Mouse (Mus musculus) forebrain, embryonic 12.5 days (tissue): ENCODE results near the gene Tdgf1. TPM values are rescaled to one million over a fixed set of nuclear protein-coding genes. Genes with fewer than 3 reads are reported as not detected.

Experiments
- ATAC-seq: fragments of 200-750 bp; cut with Nextera tagmentation; 2 replicates; pipeline ENCODE4 v1.8.0; 2017; ENCODE audit warnings: moderate TSS enrichment; ENCODE audit not compliant: low FRiP score
- H3K27ac ChIP-seq: fragments of 300-500 bp; sonication (generic); 2 replicates; pipeline ENCODE4 v1.5.1; 2016; ENCODE audit warnings: mild to moderate bottlenecking
- H3K27me3 ChIP-seq: fragments of 300-500 bp; sonication (generic); 2 replicates; pipeline ENCODE4 v1.6.1; 2016; ENCODE audit warnings: mild to moderate bottlenecking
- H3K36me3 ChIP-seq: fragments of 300-500 bp; sonication (generic); replicated peaks from 2 replicates; pipeline ENCODE4 v1.6.1; 2016; ENCODE audit warnings: mild to moderate bottlenecking
- H3K4me1 ChIP-seq: fragments of 300-500 bp; sonication (generic); 2 replicates; pipeline ENCODE4 v1.6.1; 2016
- H3K4me2 ChIP-seq: fragments of 300-500 bp; sonication (generic); 2 replicates; pipeline ENCODE4 v1.6.1; 2016; ENCODE audit warnings: mild to moderate bottlenecking, moderate library complexity
- H3K4me3 ChIP-seq: fragments of 300-500 bp; sonication (generic); replicated peaks from 2 replicates; pipeline ENCODE4 v1.5.1; 2016; ENCODE audit warnings: mild to moderate bottlenecking
- H3K9ac ChIP-seq: fragments of 300-500 bp; sonication (generic); 2 replicates; pipeline ENCODE4 v1.6.1; 2016; ENCODE audit warnings: mild to moderate bottlenecking
- H3K9me3 ChIP-seq: fragments of 300-500 bp; sonication (generic); 2 replicates; pipeline ENCODE4 v1.6.1; 2016
- WGBS: fragments of 180-500 bp; shearing (Covaris S2); methylation state at CpG from one replicate; pipeline ENCODE4 v1.1.7; 2016; 5-methylcytosine and 5-hydroxymethylcytosine counted together
- polyA plus RNA-seq: library from polyadenylated mRNA; unstranded; fragments of >200 nt; fragmentation: Nextera tagmentation; extraction: Ambion mirVana; gene quantifications from 2 replicates; pipeline ENCODE4 v1.2.1, GENCODE M21; 2016

Tdgf1 gene
- polyA plus RNA-seq, 1 experiment from 2014 or later = not detected

DNA sequence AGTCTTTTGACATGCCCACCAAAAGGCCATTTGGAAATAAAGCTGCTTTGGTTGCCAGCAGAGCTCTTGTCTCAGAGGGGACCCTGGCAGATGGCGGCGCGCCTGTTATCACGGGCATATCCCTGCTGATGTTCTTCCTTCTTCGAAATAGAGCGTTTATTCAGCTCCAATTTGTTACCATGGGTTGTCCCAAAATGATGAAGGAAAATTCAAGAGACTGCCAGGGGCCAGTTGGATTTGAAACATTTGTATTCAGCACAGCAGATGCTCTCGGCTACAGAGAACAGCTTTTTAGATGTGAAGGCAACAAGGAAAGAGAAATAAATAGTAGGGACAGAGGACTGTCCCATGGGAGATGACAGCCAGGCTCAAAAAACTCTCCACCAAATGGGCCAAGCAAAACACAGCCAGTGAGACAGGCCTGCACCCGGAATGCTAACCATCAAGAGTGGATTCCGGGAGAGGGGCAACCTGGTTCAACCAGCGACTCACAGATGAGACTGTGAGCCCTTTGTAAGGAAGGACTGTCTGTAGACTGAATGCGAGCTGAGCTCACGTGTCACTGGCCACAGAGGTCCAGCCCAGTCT lies 12.0 kb downstream of the Tdgf1 start:
- H3K4me1 ChIP-seq = no peaks in the 10 kb centered on the region
- ATAC-seq = no peak
- H3K27me3 ChIP-seq = no peaks in the 10 kb centered on the region
- no peaks in the 10 kb centered on the region for H3K9me3 ChIP-seq
- no peak overlapping the region for H3K9ac ChIP-seq
- no peak overlapping the region for H3K27ac ChIP-seq
- no peak overlapping the region for H3K4me3 ChIP-seq
- no peaks in the 10 kb centered on the region for H3K36me3 ChIP-seq
- no peak overlapping the region for H3K4me2 ChIP-seq
- WGBS = 86% methylated on average over 12 of the region's 12 CpGs

DNA sequence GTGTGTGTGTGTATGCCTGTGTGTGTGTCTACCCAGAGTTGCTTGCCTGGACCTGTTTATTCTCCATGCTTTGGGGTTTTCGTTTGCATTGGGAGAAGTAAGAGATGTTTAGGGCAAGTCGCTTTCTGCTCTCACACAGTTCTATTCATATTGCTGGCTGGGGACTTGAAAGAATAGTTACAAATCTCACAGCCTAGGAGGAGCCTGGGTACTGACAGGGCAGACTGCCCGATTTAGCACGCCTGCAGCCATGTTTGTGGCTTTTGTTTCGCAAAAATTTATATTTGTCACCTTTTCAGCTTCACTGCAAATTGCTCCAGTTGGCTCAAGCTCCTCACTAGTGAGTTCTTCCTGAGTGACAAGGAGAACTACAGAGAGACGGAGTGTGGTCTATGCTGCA lies 14.4 kb downstream of the Tdgf1 start:
- ATAC-seq = no peak
- no peaks in the 10 kb centered on the region for H3K27me3 ChIP-seq
- H3K4me3 ChIP-seq = no peak overlapping the region
- no peak overlapping the region for H3K4me2 ChIP-seq
- no peaks in the 10 kb centered on the region for H3K36me3 ChIP-seq
- H3K27ac ChIP-seq = no peak overlapping the region
- no peaks in the 10 kb centered on the region for H3K9me3 ChIP-seq
- 74% methylated on average over 6 of the region's 6 CpGs for WGBS
- H3K4me1 ChIP-seq = no peaks in the 10 kb centered on the region
- H3K9ac ChIP-seq = no peak overlapping the region

DNA sequence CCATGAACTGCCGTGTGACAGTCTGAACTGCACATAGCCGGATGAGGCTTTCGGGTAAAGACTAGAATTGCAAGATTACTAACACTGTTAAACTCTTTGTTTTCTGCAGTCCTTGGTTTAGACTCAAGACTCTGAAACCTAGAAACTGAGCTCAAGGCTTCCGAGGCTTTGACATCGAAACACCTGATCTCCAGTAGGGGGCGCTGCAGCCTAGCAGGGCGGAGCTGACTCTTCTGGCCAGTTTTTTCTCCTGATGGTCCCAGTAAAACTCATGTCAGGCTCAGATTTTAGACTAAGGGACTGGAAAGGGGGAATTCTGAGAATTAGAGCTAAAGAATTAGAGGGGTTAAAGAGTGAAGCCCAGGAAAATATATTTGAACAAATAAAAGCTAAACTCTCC lies 23.2 kb downstream of the Tdgf1 start:
- no peaks in the 10 kb centered on the region for H3K36me3 ChIP-seq
- H3K27me3 ChIP-seq = no peaks in the 10 kb centered on the region
- no peak overlapping the region for H3K9ac ChIP-seq
- ATAC-seq = no peak
- no peaks in the 10 kb centered on the region for H3K4me1 ChIP-seq
- no peaks in the 10 kb centered on the region for H3K9me3 ChIP-seq
- no peak overlapping the region for H3K27ac ChIP-seq
- H3K4me3 ChIP-seq = no peak overlapping the region
- whole genome bisulfite sequencing = 21% methylated on average over 7 of the region's 7 CpGs
- H3K4me2 ChIP-seq = no peak overlapping the region

GRCm38 (mm10) chr9:110920665-110921419 lies 25.1 kb downstream of the Tdgf1 start:
- no peaks in the 10 kb centered on the region for H3K27me3 ChIP-seq
- no peak overlapping the region for H3K27ac ChIP-seq
- H3K9ac ChIP-seq = no peak overlapping the region
- H3K4me1 ChIP-seq = no peaks in the 10 kb centered on the region
- no peak for ATAC-seq
- WGBS = 76% methylated on average over 15 of the region's 15 CpGs
- no peak overlapping the region for H3K4me2 ChIP-seq
- H3K9me3 ChIP-seq = no peaks in the 10 kb centered on the region
- no peaks in the 10 kb centered on the region for H3K36me3 ChIP-seq
- H3K4me3 ChIP-seq = no peak overlapping the region

- Histone ChIP-seq H3K9ac (no peak within 1 kb of the TSS), H3K36me3 (no peaks in the 10 kb centered on the region), H3K4me3 (no peak within 1 kb of the TSS), H3K4me1 (no peaks in the 10 kb centered on the region), H3K27ac (no peak within 1 kb of the TSS), H3K4me2 (no peak within 1 kb of the TSS), H3K9me3 (no peaks in the 10 kb centered on the region), H3K27me3 (no peaks in the 10 kb centered on the region)
- ATAC-seq = no peak
- WGBS = 94% methylated on average over 7 of the region's 7 CpGs
These were observed 29.2 kb downstream of the Tdgf1 start, which contains the start of gene Fam240a for GRCm38 (mm10) chr9:110916786-110917185. Gene Fam240a (minus strand): TSS chr9:110916861.

- Histone ChIP-seq H3K27ac (no peak overlapping the region), H3K36me3 (no peaks in the 10 kb centered on the region), H3K27me3 (no peaks in the 10 kb centered on the region), H3K9ac (no peak overlapping the region), H3K4me1 (no peaks in the 10 kb centered on the region), H3K4me3 (no peak overlapping the region), H3K4me2 (no peak overlapping the region), H3K9me3 (no peaks in the 10 kb centered on the region)
- 76% methylated on average over 8 of the region's 8 CpGs for WGBS
- ATAC-seq = no peak
These were observed 30.5 kb downstream of the Tdgf1 start for GRCm38 (mm10) chr9:110915466-110915865.

GRCm38 (mm10) chr9:110914631-110915236 lies 31.2 kb downstream of the Tdgf1 start:
- Histone ChIP-seq H3K27me3 (no peaks in the 10 kb centered on the region), H3K4me3 (no peak overlapping the region), H3K9me3 (no peaks in the 10 kb centered on the region), H3K9ac (no peak overlapping the region), H3K4me1 (no peaks in the 10 kb centered on the region), H3K36me3 (no peaks in the 10 kb centered on the region), H3K4me2 (no peak overlapping the region), H3K27ac (no peak overlapping the region)
- no peak for ATAC-seq
- 60% methylated on average over 21 of the region's 21 CpGs for WGBS

GRCm38 (mm10) chr9:110909371-110909967 lies 36.5 kb downstream of the Tdgf1 start:
- no peak for ATAC-seq
- H3K4me2 ChIP-seq = no peak overlapping the region
- no peaks in the 10 kb centered on the region for H3K27me3 ChIP-seq
- H3K4me3 ChIP-seq = no peak overlapping the region
- no peaks in the 10 kb centered on the region for H3K4me1 ChIP-seq
- H3K9ac ChIP-seq = no peak overlapping the region
- H3K9me3 ChIP-seq = 0 out of 2 replicates have a peak, but pooled peaks cover 3% of the 10 kb centered on the region
- 79% methylated on average over 6 of the region's 6 CpGs for WGBS
- H3K27ac ChIP-seq = no peak overlapping the region
- H3K36me3 ChIP-seq = no peaks in the 10 kb centered on the region

DNA sequence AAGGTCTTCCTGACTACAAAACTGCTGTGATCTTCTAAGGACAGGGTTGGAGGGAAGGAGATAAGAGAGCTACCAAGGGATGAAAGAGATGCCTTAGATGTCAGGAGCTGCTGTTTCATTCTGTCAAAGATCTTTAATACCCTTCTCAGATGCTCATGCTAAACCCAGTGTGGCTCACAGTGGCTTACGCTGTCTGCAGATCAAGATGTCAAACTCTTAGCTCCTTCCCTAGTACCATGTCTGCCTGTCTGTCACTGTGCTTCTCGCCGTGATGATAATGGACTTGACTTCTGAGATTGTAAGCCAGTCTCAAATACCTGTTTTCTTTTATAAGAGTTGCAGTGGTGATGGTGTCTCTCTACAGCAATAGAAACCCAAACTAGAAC lies 37.3 kb downstream of the Tdgf1 start:
- no peaks in the 10 kb centered on the region for H3K4me1 ChIP-seq
- H3K9me3 ChIP-seq = 0 out of 2 replicates have a peak, but pooled peaks cover 3% of the 10 kb centered on the region
- H3K27ac ChIP-seq = no peak overlapping the region
- no peak overlapping the region for H3K4me2 ChIP-seq
- H3K27me3 ChIP-seq = no peaks in the 10 kb centered on the region
- 90% methylated on average over 3 of the region's 3 CpGs for WGBS
- no peak for ATAC-seq
- H3K36me3 ChIP-seq = no peaks in the 10 kb centered on the region
- no peak overlapping the region for H3K4me3 ChIP-seq
- no peak overlapping the region for H3K9ac ChIP-seq

GRCm38 (mm10) chr9:110907838-110908630 lies 37.9 kb downstream of the Tdgf1 start:
- H3K27ac ChIP-seq = no peak overlapping the region
- H3K4me2 ChIP-seq = no peak overlapping the region
- H3K4me3 ChIP-seq = no peak overlapping the region
- H3K27me3 ChIP-seq = no peaks in the 10 kb centered on the region
- WGBS = 79% methylated on average over 4 of the region's 4 CpGs
- no peaks in the 10 kb centered on the region for H3K4me1 ChIP-seq
- H3K9ac ChIP-seq = no peak overlapping the region
- H3K36me3 ChIP-seq = no peaks in the 10 kb centered on the region
- ATAC-seq = no peak
- 0 out of 2 replicates have a peak, but pooled peaks cover 3% of the 10 kb centered on the region for H3K9me3 ChIP-seq

- WGBS = 92% methylated on average over 11 of the region's 11 CpGs
- H3K27ac ChIP-seq = no peak overlapping the region
- 0 out of 2 replicates have a peak, but pooled peaks cover 3% of the 10 kb centered on the region for H3K9me3 ChIP-seq
- no peaks in the 10 kb centered on the region for H3K36me3 ChIP-seq
- no peak overlapping the region for H3K4me3 ChIP-seq
- no peak for ATAC-seq
- H3K9ac ChIP-seq = no peak overlapping the region
- no peaks in the 10 kb centered on the region for H3K4me1 ChIP-seq
- H3K27me3 ChIP-seq = no peaks in the 10 kb centered on the region
- no peak overlapping the region for H3K4me2 ChIP-seq
These were observed 38.6 kb downstream of the Tdgf1 start for GRCm38 (mm10) chr9:110907201-110907837.
